Mouse (Mus musculus) erythroid progenitor cell, adult 5-6 weeks (primary cell): ENCODE results near the gene Gm37240. TPM values are rescaled to one million over a fixed set of nuclear protein-coding genes. Genes with fewer than 3 reads are reported as not detected.
"Not testable (repeated sequence)": the region's sequence is repeated elsewhere in the genome, so short reads cannot be mapped to it uniquely, and the experiment has no call there.

Experiments used
- ATAC-seq: replicated peaks from 2 replicates; pipeline ENCODE4 v1.8.0; 2016; ENCODE audit warnings: moderate number of reproducible peaks, mild to moderate bottlenecking, moderate TSS enrichment, inconsistent platforms; ENCODE audit not compliant: poor library complexity, low FRiP score, severe bottlenecking
- total RNA-seq, 2 experiments: library from RNA; stranded (forward) in 1 of 2; stranded (reverse) in 1 of 2; fragments of 150-400 nt in 1 of 2; fragments of 186-747, 209-891 nt in 1 of 2; gene quantifications; 2 replicates each; pipeline versions ENCODE4 v1.2.3 to v1.2.4; 2015 to 2017; ENCODE audit warnings: low replicate concordance in 2 of 2

Gene Gm37240
- total RNA-seq (2015; ENCODE audit: low replicate concordance) (not detected in 2 replicates), total RNA-seq (2017; ENCODE audit: low replicate concordance) (not detected in 2 replicates)

- peak; percentile 91 for ATAC-seq
These were observed at the start of gene Gm37240, which contains the start of gene Glt28d2 for GRCm38 (mm10) chr3:85887239-85887827. Gene Gm37240, minus strand, starts transcription at chr3:85887518. Gene Glt28d2, minus strand, starts transcription at chr3:85887516.

DNA sequence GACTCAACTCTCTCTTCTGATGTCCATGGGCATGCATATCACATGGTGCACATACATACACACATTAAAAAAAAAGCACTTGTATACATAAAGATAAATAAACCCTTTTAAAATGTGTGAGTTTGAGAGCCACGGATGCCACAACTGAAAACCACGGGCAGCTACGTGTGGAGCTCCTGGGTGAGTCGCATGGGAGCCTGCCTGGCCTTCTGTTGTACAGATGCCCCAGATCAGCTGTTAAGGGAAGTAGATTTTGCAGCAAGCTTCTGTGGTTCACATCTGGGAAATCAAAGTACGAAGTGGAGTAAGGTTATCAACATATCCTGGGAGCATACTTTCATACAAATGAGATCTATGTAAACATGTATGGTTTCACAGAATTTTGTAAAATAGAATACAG, 46.3 kb upstream of the Gm37240 start:
- no peak for ATAC-seq

GRCm38 (mm10) chr3:85931859-85932258, 44.5 kb upstream of the Gm37240 start:
- no peak for ATAC-seq

- ATAC-seq, result no peak
These were observed 43.4 kb upstream of the Gm37240 start for GRCm38 (mm10) chr3:85930671-85931255.

GRCm38 (mm10) chr3:85929711-85930110, 42.4 kb upstream of the Gm37240 start:
- ATAC-seq, result no peak

- ATAC-seq, result no peak
These were observed 40.9 kb upstream of the Gm37240 start for GRCm38 (mm10) chr3:85928140-85928611.

DNA sequence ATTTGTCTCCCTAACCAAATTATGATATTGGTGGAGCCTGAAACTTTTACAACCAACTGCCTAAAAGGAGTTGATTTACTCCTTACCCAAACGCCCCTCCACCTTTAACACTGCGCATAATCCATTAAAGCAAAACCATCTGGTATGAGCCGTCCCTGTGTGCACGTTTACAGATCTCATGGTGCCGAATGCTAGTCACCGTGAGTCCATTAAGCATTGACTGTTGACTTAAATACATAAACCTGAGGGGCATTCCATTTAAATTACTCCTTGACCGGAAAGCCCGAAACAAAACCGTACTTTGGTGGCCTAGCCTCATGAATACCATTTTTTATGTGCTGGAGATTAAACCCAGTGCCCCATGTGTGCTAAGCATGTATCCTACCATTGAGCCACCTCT, 40.0 kb upstream of the Gm37240 start:
- no peak for ATAC-seq

- ATAC-seq, result peak; percentile 83
These were observed 36.9 kb upstream of the Gm37240 start for GRCm38 (mm10) chr3:85923954-85924945.

DNA sequence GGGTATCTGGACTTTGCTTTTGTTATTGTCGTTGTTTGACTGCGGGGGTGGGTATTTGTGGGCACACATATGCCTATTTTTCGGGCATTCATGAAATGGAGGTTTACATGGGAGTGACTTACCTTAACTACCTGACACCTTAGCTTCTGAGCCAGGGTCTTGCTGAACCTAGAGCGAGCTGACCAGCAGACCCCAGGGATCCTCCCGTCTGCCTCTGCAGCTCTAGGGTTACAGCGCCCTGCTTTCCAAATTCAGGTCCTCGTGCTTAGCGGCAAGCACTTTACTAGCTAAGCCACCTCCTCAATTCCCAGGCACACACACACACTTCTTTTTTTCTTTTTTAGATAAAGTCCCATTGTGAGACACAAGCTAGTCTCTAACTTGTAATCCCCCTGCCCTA, 36.0 kb upstream of the Gm37240 start:
- ATAC-seq, result no peak

DNA sequence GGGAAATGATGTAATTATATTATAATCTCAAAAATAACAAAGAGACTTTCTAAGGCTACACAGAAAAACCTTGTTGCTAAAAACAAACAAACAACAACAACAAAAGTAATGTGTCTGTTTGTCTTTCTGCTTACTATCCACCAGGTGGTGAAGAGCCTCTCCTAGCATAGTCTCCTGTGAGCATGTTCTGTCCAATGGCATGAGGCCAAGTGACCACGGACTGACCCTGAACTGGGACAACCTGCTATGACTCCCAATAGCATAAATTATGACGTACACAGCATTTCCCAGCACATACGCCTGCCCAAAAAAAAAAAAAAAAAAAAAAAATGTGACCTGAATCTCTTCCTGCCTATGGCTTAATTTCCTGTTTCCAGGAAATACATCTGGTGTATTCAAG, 35.0 kb upstream of the Gm37240 start:
- ATAC-seq, result no peak

- ATAC-seq, result not testable (repeated sequence)
These were observed 33.4 kb upstream of the Gm37240 start for GRCm38 (mm10) chr3:85920671-85921070.

- ATAC-seq, result no peak
These were observed 30.3 kb upstream of the Gm37240 start for GRCm38 (mm10) chr3:85917600-85917999.

GRCm38 (mm10) chr3:85914806-85915205, 27.5 kb upstream of the Gm37240 start:
- ATAC-seq, result no peak

- ATAC-seq, result no peak
These were observed 19.8 kb upstream of the Gm37240 start for GRCm38 (mm10) chr3:85907136-85907535.

DNA sequence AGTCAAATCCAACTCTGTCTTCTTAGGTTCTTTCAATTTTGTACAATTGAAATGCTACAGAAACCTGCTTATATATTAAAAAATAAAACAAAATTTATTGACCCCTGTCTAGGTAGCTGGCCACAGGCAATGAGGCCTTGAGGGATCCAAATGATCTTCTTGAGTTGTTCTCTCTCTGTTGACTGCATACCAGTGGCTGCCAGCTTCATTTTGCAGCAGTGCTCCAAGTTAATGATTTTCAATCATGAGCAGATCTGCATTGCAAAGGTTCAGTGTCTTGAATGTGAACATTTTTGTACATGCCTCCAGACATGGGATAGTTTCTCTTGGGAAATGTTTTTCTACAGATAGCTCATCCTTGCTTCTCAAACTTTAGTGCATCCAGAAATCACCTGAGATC, 17.1 kb upstream of the Gm37240 start:
- no peak for ATAC-seq

- no peak for ATAC-seq
These were observed 7.7 kb upstream of the Gm37240 start for GRCm38 (mm10) chr3:85895020-85895419.

- ATAC-seq, result no peak
These were observed 4.3 kb upstream of the Gm37240 start for GRCm38 (mm10) chr3:85891571-85891970.

- ATAC-seq, result no peak
These were observed 928 bp upstream of the Gm37240 start for GRCm38 (mm10) chr3:85888221-85888671.

DNA sequence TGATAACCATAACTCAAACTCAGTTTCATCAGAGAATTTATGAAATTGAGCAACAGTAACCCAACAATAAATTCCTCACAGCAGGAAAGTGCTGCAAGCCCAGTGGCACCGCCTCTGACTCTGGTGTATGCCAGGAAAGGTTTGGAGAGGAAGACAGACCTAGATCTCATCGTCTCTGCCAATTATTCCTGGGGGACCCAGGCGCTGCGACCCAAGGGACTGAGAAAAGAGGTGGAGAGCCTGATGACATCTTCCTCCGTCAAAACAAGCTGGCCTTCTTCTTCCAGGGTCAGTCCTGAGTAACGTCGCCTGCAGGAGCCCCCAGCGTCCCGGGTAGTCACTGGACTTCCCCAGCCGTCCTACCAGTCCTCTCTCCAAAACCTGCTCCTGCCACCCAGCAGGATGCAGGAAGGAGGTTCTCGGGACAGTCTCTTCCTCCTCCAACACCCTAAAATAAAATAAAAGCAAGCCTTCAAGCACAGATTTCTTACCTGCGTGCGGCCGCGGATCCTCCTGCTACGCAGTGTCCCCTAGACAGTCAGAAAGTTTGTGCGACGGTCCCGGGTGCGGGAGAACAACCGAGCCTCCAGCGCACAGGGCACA, 581 bp downstream of the Gm37240 start:
- ATAC-seq, result no peak

DNA sequence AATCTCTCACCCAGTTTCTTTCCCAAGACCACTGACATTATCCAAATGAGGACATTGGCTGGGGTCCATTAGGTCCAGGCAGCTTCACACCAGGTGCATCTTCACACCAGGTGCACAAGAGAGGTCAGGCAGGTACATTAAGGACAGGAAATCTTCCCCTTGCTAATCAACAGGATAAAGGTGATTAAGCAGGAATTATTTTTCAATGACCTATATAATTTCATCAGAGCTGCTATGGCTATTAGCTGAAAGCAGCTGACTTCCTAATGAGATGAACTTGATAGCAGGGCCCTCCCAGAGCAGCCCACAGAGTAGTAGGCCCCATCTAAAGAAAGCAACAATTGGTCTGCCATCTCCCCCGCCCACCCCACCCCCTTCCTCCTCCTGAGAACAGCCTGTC, 1.4 kb downstream of the Gm37240 start:
- no peak for ATAC-seq
